Mouse (Mus musculus) liver, adult 2 months (tissue): ENCODE results near the gene Podnl1.

Experiments
- CTCF ChIP-seq: fragments of 200-500 bp; IDR thresholded peaks from 2 replicates; pipeline ENCODE4 v1.5.1; 2011; ENCODE audit warnings: low read depth, low read length, control low read depth
- POLR2A ChIP-seq: fragments of 200-500 bp; IDR thresholded peaks from 2 replicates; pipeline ENCODE4 v1.6.1; 2011; ENCODE audit warnings: low read length, control low read depth; ENCODE audit not compliant: insufficient read depth; ENCODE audit errors: extremely low read depth

DNA sequence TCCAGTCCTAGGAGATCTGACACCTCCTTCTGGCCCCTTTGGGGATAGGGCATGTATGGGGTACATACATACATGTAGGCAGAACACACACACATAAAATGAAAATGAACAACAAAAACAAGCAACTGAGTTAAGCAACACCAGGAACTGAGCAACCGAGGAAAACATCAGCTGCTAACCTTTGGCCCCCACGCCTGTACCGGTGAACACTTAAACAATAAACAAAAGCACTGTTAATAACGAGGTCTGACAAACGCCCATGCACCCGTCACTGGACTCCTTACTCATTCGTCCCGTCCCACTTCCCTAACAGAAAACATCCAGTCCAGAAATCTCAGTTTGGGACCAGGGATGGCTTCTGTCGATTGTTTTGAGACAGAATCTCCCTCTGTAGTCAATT, 36.5 kb upstream of the Podnl1 start:
- TF ChIP-seq CTCF (no peak), POLR2A (no peak)
